Mouse (Mus musculus): ENCODE results near the gene Necab2. TPM values are rescaled to one million over a fixed set of nuclear protein-coding genes. Genes with fewer than 3 reads are reported as not detected.

Gene Necab2
- polyA plus RNA-seq, 1 experiment from 2014 or later = 44.4 TPM

DNA sequence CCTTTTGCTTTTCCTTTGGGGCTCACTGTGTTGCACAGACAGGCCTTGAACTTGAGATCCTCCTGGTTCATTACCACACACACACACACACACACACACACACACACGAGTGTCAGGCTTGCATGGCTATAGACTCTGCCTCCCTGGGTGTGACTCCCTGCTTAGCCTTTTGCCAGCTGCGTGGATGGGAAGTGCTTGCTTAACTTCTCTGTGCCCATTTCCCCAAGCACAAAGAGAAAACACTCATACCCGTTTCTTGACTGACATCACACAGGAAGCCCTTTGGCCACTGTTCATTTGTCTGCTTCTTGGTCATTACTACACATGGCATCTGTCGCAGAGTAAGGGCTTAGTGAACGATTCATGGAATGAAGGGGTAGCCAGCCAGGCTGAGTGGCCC, 4.5 kb upstream of the Necab2 start:
- peaks cover 7% of the 10 kb centered on the region; the same call in 1 of the 2 replicates for H3K4me1 ChIP-seq (replicated peaks; ENCODE audit: control insufficient read depth, insufficient read depth, low read length)
- H3K36me3 ChIP-seq (replicated peaks; ENCODE audit: control insufficient read depth, insufficient read depth) = no peaks in the 10 kb centered on the region
- no peak overlapping the region for H3K4me3 ChIP-seq (replicated peaks; ENCODE audit: low read length)
- H3K9ac ChIP-seq = no peak overlapping the region
- no peak for DNase-seq (ENCODE audit: low spot score)
- no peak for ATAC-seq (ENCODE audit: low FRiP score)
- WGBS = 67% methylated on average over 5 of the region's 5 CpGs
- no peaks in the 10 kb centered on the region for H3K27me3 ChIP-seq (ENCODE audit: control insufficient read depth, insufficient read depth, low read length)
- no peak overlapping the region for H3K27ac ChIP-seq
- H3K4me2 ChIP-seq (replicated peaks) = no peak overlapping the region
- no peaks in the 10 kb centered on the region for H3K9me3 ChIP-seq (ENCODE audit: control insufficient read depth, low read length)

DNA sequence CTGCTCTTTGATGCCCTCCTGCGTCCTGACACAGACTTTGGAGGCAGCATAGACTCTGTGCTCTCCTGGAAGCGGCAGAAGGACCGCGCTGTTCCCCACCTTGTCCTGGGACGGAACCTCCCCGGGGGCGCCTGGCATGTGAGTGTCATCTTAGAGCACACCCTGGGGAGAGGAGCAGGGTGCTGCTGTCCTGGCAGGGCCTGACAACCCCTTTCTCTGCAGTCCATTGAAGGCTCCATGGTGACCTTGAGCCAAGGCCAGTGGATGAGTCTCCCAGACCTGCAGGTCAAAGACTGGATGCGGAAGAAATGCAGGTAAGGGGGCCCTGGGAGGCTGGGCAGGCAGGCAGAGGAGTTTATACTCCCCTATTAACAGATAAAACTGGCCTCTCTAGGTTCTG, 3.5 kb upstream of the Necab2 start:
- Histone ChIP-seq H3K27ac (no peak overlapping the region), H3K27me3 (ENCODE audit: control insufficient read depth, insufficient read depth, low read length) (peaks cover under 1% of the 10 kb centered on the region; the same call in 1 of the 2 replicates), H3K4me2 (replicated peaks) (no peak overlapping the region), H3K9me3 (ENCODE audit: control insufficient read depth, low read length) (no peaks in the 10 kb centered on the region), H3K4me3 (replicated peaks; ENCODE audit: low read length) (no peak overlapping the region), H3K9ac (no peak overlapping the region), H3K36me3 (replicated peaks; ENCODE audit: control insufficient read depth, insufficient read depth) (no peaks in the 10 kb centered on the region), H3K4me1 (replicated peaks; ENCODE audit: control insufficient read depth, insufficient read depth, low read length) (peaks cover 7% of the 10 kb centered on the region; the same call in 1 of the 2 replicates)
- 93% methylated on average over 8 of the region's 8 CpGs for WGBS
- DNase-seq (ENCODE audit: low spot score) (no peak), ATAC-seq (ENCODE audit: low FRiP score) (no peak)

DNA sequence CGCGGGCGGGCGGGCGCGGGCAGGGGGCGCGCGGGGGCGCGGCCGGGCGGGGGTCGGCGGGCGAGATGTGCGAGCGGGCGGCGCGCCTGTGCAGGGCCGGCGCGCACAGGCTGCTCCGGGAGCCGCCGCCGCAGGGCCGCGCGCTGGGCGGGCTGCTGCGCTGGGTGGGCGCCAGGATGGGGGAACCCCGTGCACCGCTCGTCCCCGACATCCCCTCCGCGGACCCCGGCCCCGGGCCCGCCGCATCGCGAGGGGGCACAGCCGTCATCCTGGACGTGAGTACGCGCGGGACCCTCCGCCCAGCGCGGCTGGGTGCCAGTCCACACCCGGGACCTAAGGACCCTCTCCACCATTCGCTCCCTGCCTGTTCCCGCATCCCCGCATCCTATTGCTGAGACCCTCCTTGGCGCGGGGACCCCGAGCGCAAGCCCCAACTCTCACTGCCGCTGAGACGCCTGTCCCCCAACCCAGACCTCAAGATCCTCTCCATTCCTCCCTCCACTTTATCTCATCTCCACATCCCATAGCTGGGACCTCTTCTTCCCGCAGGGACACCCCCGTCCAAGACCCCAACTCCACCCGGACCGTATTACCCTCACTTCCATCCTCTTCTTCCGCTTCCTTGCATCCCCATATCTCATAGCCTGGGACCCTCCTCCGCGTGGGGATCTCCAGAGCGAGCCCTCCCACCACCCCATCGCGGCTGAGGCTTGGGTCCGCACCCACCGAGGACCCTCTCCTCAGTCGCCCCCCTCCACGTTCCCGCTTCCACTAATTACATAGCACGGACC, 666 bp downstream of the Necab2 start:
- DNase-seq (ENCODE audit: low spot score) (peak; percentile 49), ATAC-seq (ENCODE audit: low FRiP score) (peak; percentile 38)
- no peaks in the 10 kb centered on the region for H3K4me1 ChIP-seq (replicated peaks; ENCODE audit: control insufficient read depth, insufficient read depth, low read length)
- peak overlapping the region; percentile 72 for H3K4me3 ChIP-seq (replicated peaks; ENCODE audit: low read length)
- peak overlapping the region; percentile 79 for H3K9ac ChIP-seq
- H3K9me3 ChIP-seq (ENCODE audit: control insufficient read depth, low read length) = no peaks in the 10 kb centered on the region
- under 1% methylated on average over 39 of the region's 80 CpGs for WGBS
- peak overlapping the region; percentile 87 for H3K4me2 ChIP-seq (replicated peaks)
- peaks cover 8% of the 10 kb centered on the region; the same call in 1 of the 2 replicates for H3K27me3 ChIP-seq (ENCODE audit: control insufficient read depth, insufficient read depth, low read length)
- no peaks in the 10 kb centered on the region for H3K36me3 ChIP-seq (replicated peaks; ENCODE audit: control insufficient read depth, insufficient read depth)
- H3K27ac ChIP-seq = no peak overlapping the region

DNA sequence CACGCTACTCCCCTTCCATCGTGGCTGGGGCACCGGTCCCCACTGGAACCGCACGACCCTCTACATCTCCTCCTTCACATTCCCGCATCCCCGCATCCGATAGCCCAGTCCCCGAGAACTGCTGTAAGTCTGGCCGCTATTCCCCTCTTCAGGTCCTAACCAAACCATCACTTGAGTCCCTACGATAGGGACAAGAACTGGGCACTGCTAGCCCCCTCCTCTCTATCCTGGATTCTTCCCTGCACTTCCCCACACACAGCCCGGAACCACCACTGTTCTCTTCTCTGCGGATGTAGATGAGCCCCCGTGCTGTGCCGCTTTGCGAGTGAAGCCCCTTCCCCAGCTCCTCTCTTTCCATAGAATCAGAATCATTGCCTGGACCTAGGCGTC, 1.3 kb downstream of the Necab2 start:
- Histone ChIP-seq H3K4me2 (replicated peaks) (peak overlapping the region; percentile 87), H3K9ac (peak overlapping the region; percentile 79), H3K27me3 (ENCODE audit: control insufficient read depth, insufficient read depth, low read length) (peaks cover 8% of the 10 kb centered on the region; the same call in 1 of the 2 replicates), H3K27ac (no peak overlapping the region), H3K9me3 (ENCODE audit: control insufficient read depth, low read length) (no peaks in the 10 kb centered on the region), H3K4me1 (replicated peaks; ENCODE audit: control insufficient read depth, insufficient read depth, low read length) (no peaks in the 10 kb centered on the region), H3K4me3 (replicated peaks; ENCODE audit: low read length) (peak overlapping the region; percentile 72), H3K36me3 (replicated peaks; ENCODE audit: control insufficient read depth, insufficient read depth) (no peaks in the 10 kb centered on the region)
- under 1% methylated on average over 17 of the region's 17 CpGs for WGBS
- ATAC-seq (ENCODE audit: low FRiP score) = no peak
- DNase-seq (ENCODE audit: low spot score) = no peak

DNA sequence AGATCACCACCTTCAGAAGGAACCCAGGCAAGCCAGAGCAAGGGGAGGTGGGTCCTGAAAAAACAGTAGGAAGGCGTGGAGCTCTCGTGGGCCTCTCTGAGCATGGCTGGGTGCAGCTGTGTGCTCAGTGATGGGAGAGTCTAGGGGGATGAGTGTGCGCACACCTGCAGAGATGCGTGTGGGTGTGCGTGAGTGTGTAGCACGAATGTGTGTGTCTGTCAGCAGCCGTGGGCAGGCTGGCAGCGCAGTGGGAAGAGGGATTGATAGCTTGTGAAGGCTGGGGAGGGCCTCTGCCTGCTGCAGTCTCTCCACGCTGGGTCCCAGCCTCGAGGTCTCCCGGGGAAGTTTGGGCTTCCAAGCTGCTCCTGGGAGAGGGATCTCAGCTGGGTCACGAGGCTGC, 3.1 kb downstream of the Necab2 start:
- Histone ChIP-seq H3K36me3 (replicated peaks; ENCODE audit: control insufficient read depth, insufficient read depth) (no peaks in the 10 kb centered on the region), H3K9me3 (ENCODE audit: control insufficient read depth, low read length) (no peaks in the 10 kb centered on the region), H3K4me1 (replicated peaks; ENCODE audit: control insufficient read depth, insufficient read depth, low read length) (no peaks in the 10 kb centered on the region), H3K27me3 (ENCODE audit: control insufficient read depth, insufficient read depth, low read length) (peaks cover 8% of the 10 kb centered on the region; the same call in 1 of the 2 replicates), H3K4me2 (replicated peaks) (no peak overlapping the region), H3K4me3 (replicated peaks; ENCODE audit: low read length) (no peak overlapping the region), H3K9ac (no peak overlapping the region), H3K27ac (no peak overlapping the region)
- no peak for ATAC-seq (ENCODE audit: low FRiP score)
- no peak for DNase-seq (ENCODE audit: low spot score)
- WGBS = 74% methylated on average over 12 of the region's 12 CpGs

DNA sequence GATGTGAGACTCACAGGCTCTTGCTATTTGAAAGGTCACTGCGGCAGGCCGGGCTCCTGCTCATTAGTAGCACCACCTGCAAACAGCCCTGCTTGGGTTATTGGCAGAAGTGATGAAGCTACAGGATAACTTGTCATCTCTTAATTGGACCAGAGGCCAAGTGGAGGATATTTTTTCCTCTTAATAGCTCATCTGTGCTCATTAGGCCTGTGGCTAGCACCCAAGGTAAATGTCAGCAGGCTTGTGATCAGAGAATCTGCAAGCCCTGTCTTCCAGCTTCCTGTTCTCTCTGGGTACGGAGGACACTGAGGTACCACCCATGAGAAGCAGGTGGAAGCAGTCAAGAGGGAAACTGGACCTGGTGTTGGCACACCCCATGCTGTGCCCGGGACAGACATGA, 4.6 kb downstream of the Necab2 start:
- no peaks in the 10 kb centered on the region for H3K4me1 ChIP-seq (replicated peaks; ENCODE audit: control insufficient read depth, insufficient read depth, low read length)
- H3K36me3 ChIP-seq (replicated peaks; ENCODE audit: control insufficient read depth, insufficient read depth) = no peaks in the 10 kb centered on the region
- H3K27me3 ChIP-seq (ENCODE audit: control insufficient read depth, insufficient read depth, low read length) = peaks cover 8% of the 10 kb centered on the region; the same call in 1 of the 2 replicates
- H3K4me3 ChIP-seq (replicated peaks; ENCODE audit: low read length) = no peak overlapping the region
- H3K9ac ChIP-seq = no peak overlapping the region
- no peak for ATAC-seq (ENCODE audit: low FRiP score)
- WGBS = 85% methylated on average over 4 of the region's 4 CpGs
- no peak overlapping the region for H3K27ac ChIP-seq
- no peak overlapping the region for H3K4me2 ChIP-seq (replicated peaks)
- no peaks in the 10 kb centered on the region for H3K9me3 ChIP-seq (ENCODE audit: control insufficient read depth, low read length)
- DNase-seq (ENCODE audit: low spot score) = no peak

DNA sequence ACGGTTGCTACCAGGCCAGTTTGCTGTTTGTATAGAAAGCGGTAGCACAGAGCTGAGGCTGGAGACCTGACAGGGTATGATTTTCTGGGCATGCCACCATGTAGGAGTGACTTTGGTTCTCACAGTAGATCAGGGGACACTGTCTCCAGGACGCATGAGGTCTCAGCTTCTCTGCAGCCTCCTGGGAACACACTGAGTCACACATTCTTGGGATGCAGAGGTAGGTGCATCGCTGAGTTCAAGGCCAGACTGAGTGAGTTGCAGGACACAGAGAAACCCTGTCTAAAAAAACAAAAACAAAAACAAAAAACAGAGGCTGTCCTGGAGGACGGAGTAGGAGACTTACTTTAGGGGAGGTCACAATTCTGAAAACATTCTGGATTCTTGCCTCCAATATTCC, 6.4 kb downstream of the Necab2 start:
- H3K9me3 ChIP-seq (ENCODE audit: control insufficient read depth, low read length) = no peaks in the 10 kb centered on the region
- no peak overlapping the region for H3K9ac ChIP-seq
- no peaks in the 10 kb centered on the region for H3K36me3 ChIP-seq (replicated peaks; ENCODE audit: control insufficient read depth, insufficient read depth)
- H3K27ac ChIP-seq = no peak overlapping the region
- ATAC-seq (ENCODE audit: low FRiP score) (no peak), DNase-seq (ENCODE audit: low spot score) (no peak)
- H3K4me3 ChIP-seq (replicated peaks; ENCODE audit: low read length) = no peak overlapping the region
- 93% methylated on average over 5 of the region's 5 CpGs for WGBS
- H3K4me1 ChIP-seq (replicated peaks; ENCODE audit: control insufficient read depth, insufficient read depth, low read length) = no peaks in the 10 kb centered on the region
- H3K27me3 ChIP-seq (ENCODE audit: control insufficient read depth, insufficient read depth, low read length) = peaks cover 8% of the 10 kb centered on the region; the same call in 1 of the 2 replicates
- no peak overlapping the region for H3K4me2 ChIP-seq (replicated peaks)

DNA sequence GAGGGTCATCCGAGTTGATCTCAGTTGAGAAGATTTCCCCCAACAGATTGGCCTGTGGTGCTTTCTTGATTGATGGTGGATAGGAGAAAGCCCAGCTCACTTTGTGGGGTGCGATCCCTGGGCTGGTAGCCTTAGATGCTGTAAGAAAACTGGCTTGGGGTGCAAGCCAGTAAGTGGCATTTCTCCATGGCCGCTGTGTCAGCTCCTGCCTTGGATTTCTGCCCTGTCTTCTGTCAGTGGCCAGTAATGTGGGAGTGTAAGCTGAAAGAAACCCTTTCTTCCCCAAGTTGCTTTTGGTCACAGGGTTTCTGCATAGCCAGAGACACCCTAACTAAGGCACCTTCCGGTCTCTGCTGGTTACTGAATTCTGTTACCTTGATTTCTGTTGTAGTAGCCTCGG, 9.5 kb downstream of the Necab2 start:
- H3K27me3 ChIP-seq (ENCODE audit: control insufficient read depth, insufficient read depth, low read length) = no peaks in the 10 kb centered on the region
- H3K9me3 ChIP-seq (ENCODE audit: control insufficient read depth, low read length) = no peaks in the 10 kb centered on the region
- H3K4me1 ChIP-seq (replicated peaks; ENCODE audit: control insufficient read depth, insufficient read depth, low read length) = peaks cover 12% of the 10 kb centered on the region; the same call in 1 of the 2 replicates
- H3K9ac ChIP-seq = no peak overlapping the region
- DNase-seq (ENCODE audit: low spot score) = no peak
- H3K27ac ChIP-seq = no peak overlapping the region
- H3K36me3 ChIP-seq (replicated peaks; ENCODE audit: control insufficient read depth, insufficient read depth) = no peaks in the 10 kb centered on the region
- no peak for ATAC-seq (ENCODE audit: low FRiP score)
- no peak overlapping the region for H3K4me2 ChIP-seq (replicated peaks)
- WGBS = 82% methylated on average over 5 of the region's 5 CpGs
- no peak overlapping the region for H3K4me3 ChIP-seq (replicated peaks; ENCODE audit: low read length)

DNA sequence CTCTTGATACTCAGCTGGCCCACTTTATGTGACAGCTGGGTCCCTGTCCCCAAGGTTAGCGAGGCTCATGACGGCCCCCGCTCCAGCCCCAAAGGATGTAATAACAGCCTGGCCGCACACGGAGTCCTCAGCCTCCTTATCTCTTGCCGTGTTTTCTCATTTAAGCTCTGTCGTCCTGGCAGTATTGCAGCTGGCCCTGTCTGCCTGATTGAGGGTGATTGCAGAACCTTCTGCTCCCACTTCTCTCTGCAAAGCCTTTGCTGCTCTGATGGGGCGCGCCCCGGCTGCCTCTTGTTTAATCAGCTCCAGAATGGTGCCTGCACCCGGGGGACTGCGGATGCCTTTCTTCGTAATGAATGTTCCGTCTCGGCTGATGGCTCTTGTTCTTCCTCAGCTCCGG, 13.2 kb downstream of the Necab2 start:
- Histone ChIP-seq H3K27ac (peak overlapping the region; percentile 49), H3K4me2 (replicated peaks) (no peak overlapping the region), H3K9ac (no peak overlapping the region), H3K9me3 (ENCODE audit: control insufficient read depth, low read length) (no peaks in the 10 kb centered on the region), H3K36me3 (replicated peaks; ENCODE audit: control insufficient read depth, insufficient read depth) (no peaks in the 10 kb centered on the region), H3K4me1 (replicated peaks; ENCODE audit: control insufficient read depth, insufficient read depth, low read length) (peaks cover 27% of the 10 kb centered on the region; the same call in 1 of the 2 replicates), H3K27me3 (ENCODE audit: control insufficient read depth, insufficient read depth, low read length) (no peaks in the 10 kb centered on the region), H3K4me3 (replicated peaks; ENCODE audit: low read length) (no peak overlapping the region)
- 18% methylated on average over 16 of the region's 16 CpGs for whole genome bisulfite sequencing
- ATAC-seq (ENCODE audit: low FRiP score) (no peak), DNase-seq (ENCODE audit: low spot score) (peak; percentile 69)
